Mouse (Mus musculus): ENCODE measurements around the gene Cerk. TPM values are rescaled to one million over a fixed set of nuclear protein-coding genes. Genes with fewer than 3 reads are reported as not detected.

The Cerk gene
- total and polyA plus RNA-seq, 3 experiments = 2.5 to 10.3 (median 4.4) TPM

GRCm38 (mm10) chr15:86226968-86227367 lies 41.0 kb upstream of the Cerk start:
- Histone ChIP-seq H3K27me3 (replicated peaks) (no peaks in the 10 kb centered on the region), H3K4me1 (ENCODE audit: control insufficient read depth in 1 of 2, insufficient read depth in 2 of 2) (peaks cover 0 to 43% of the 10 kb centered on the region in 2 experiments; a peak in 2 of 4 replicates), H3K9ac (ENCODE audit: insufficient read depth, low read depth) (no peak overlapping the region), H3K36me3 (replicated peaks in 1 of 2; ENCODE audit: control insufficient read depth in 1 of 2, insufficient read depth in 1 of 2, low read length in 1 of 2) (peaks cover 0 to 34% of the 10 kb centered on the region in 2 experiments), H3K79me2 (replicated peaks; ENCODE audit: control insufficient read depth, extremely low read depth, insufficient read depth, poor library complexity, severe bottlenecking) (no peaks in the 10 kb centered on the region), H3K4me3 (replicated peaks in 1 of 3; ENCODE audit: low read depth in 2 of 3, low read length in 2 of 3, poor library complexity in 1 of 3) (no peak overlapping the region), H3K4me2 (ENCODE audit: insufficient read depth, low read depth, poor library complexity, severe bottlenecking) (no peak overlapping the region), H3K27ac (ENCODE audit: insufficient read depth, low read depth) (no peak overlapping the region), H3K9me3 (replicated peaks; ENCODE audit: low read length) (peaks cover 6% of the 10 kb centered on the region)
- no peak for TF ChIP-seq CHD2 (IDR thresholded peaks at IDR 0.05; ENCODE audit: low read length)
- TF ChIP-seq SIN3A (IDR thresholded peaks at IDR 0.05; ENCODE audit: low read length) = no peak
- TF ChIP-seq NRF1 (IDR thresholded peaks at IDR 0.05; ENCODE audit: low read depth, low read length) = no peak
- no peak for TF ChIP-seq USF2 (conservative IDR thresholded peaks at IDR 0.05; ENCODE audit: low read depth, low read length)
- TF ChIP-seq E2F4 (IDR thresholded peaks at IDR 0.05; ENCODE audit: insufficient replicate concordance, low read depth, low read length) = no peak
- no peak for TF ChIP-seq HCFC1 (IDR thresholded peaks at IDR 0.05; ENCODE audit: low read depth, low read length)
- TF ChIP-seq IRF4 (IDR thresholded peaks at IDR 0.05; ENCODE audit: low read depth, low read length) = no peak
- TF ChIP-seq CHD1 (IDR thresholded peaks at IDR 0.05; ENCODE audit: low read depth, low read length) = no peak
- TF ChIP-seq BHLHE40 (IDR thresholded peaks at IDR 0.05; ENCODE audit: low read depth, low read length) = no peak
- TF ChIP-seq ETS1 (conservative IDR thresholded peaks at IDR 0.05; ENCODE audit: low read depth, low read length) = no peak
- TF ChIP-seq JUN (IDR thresholded peaks at IDR 0.05; ENCODE audit: insufficient read depth, low read depth, low read length) = no peak
- no peak for TF ChIP-seq EP300 (IDR thresholded peaks at IDR 0.05; ENCODE audit: low read length)
- dilution Hi-C loops (cut with MboI; ENCODE audit: extremely low pct_ligation_motif_present, extremely low pct_unique_long_range_greater_than_20kb, low sequenced_read_pairs) (no loop called here), in situ Hi-C loops (cut with MboI; ENCODE audit: low pct_ligation_motif_present, low pct_unique_long_range_greater_than_20kb, low sequenced_read_pairs) (loop anchor here (25.0 kb wide), 1 partner anchor 335 kb away; no protein-coding TSS in a partner anchor)
- DNase-seq (ENCODE audit: extremely low read depth) = no peak

GRCm38 (mm10) chr15:86226221-86226620 lies 40.3 kb upstream of the Cerk start:
- H3K4me2 ChIP-seq (ENCODE audit: insufficient read depth, low read depth, poor library complexity, severe bottlenecking) = no peak overlapping the region
- H3K9ac ChIP-seq (ENCODE audit: insufficient read depth, low read depth) = no peak overlapping the region
- TF ChIP-seq ZKSCAN1 (IDR thresholded peaks at IDR 0.05; ENCODE audit: borderline replicate concordance, low read depth, low read length) = no peak
- no peak for TF ChIP-seq CHD1 (IDR thresholded peaks at IDR 0.05; ENCODE audit: low read depth, low read length)
- no peak for TF ChIP-seq KAT2A (IDR thresholded peaks at IDR 0.05; ENCODE audit: insufficient replicate concordance, low read length)
- no peak for TF ChIP-seq CHD2 (IDR thresholded peaks at IDR 0.05; ENCODE audit: low read length)
- no peak for TF ChIP-seq TBP (conservative IDR thresholded peaks at IDR 0.05; ENCODE audit: low read depth, low read length)
- TF ChIP-seq ZC3H11A (IDR thresholded peaks at IDR 0.05; ENCODE audit: low read depth, low read length) = no peak
- TF ChIP-seq RCOR1 (conservative IDR thresholded peaks at IDR 0.05; ENCODE audit: low read depth, low read length) = no peak
- TF ChIP-seq POLR2A (IDR thresholded peaks at IDR 0.05; ENCODE audit: low read depth, low read length) = no peak
- TF ChIP-seq GABPA (IDR thresholded peaks at IDR 0.05; ENCODE audit: insufficient replicate concordance, low read depth, low read length) = no peak
- no peak for TF ChIP-seq MAX (IDR thresholded peaks at IDR 0.05; ENCODE audit: low read length)
- no peak for TF ChIP-seq TCF12 (IDR thresholded peaks at IDR 0.05; ENCODE audit: low read depth, low read length)
- no peak for TF ChIP-seq ZNF384 (IDR thresholded peaks at IDR 0.05; ENCODE audit: low read depth, low read length)
- TF ChIP-seq HCFC1 (IDR thresholded peaks at IDR 0.05; ENCODE audit: low read depth, low read length) = no peak
- no peak for TF ChIP-seq MEF2A (IDR thresholded peaks at IDR 0.05; ENCODE audit: borderline replicate concordance, low read depth, low read length)
- TF ChIP-seq PAX5 (IDR thresholded peaks at IDR 0.05; ENCODE audit: low read length) = no peak
- peaks cover 6% of the 10 kb centered on the region for H3K9me3 ChIP-seq (replicated peaks; ENCODE audit: low read length)
- no peak for DNase-seq (ENCODE audit: extremely low read depth)
- no peak overlapping the region for H3K4me3 ChIP-seq (replicated peaks in 1 of 3; ENCODE audit: low read depth in 2 of 3, low read length in 2 of 3, poor library complexity in 1 of 3)
- dilution Hi-C loops (cut with MboI; ENCODE audit: extremely low pct_ligation_motif_present, extremely low pct_unique_long_range_greater_than_20kb, low sequenced_read_pairs) (no loop called here), in situ Hi-C loops (cut with MboI; ENCODE audit: low pct_ligation_motif_present, low pct_unique_long_range_greater_than_20kb, low sequenced_read_pairs) (loop anchor here (25.0 kb wide), 1 partner anchor 336 kb away; no protein-coding TSS in a partner anchor)
- no peaks in the 10 kb centered on the region for H3K79me2 ChIP-seq (replicated peaks; ENCODE audit: control insufficient read depth, extremely low read depth, insufficient read depth, poor library complexity, severe bottlenecking)
- no peak overlapping the region for H3K27ac ChIP-seq (ENCODE audit: insufficient read depth, low read depth)
- peaks cover 0 to 46% of the 10 kb centered on the region in 2 experiments; a peak in 2 of 4 replicates for H3K4me1 ChIP-seq (ENCODE audit: control insufficient read depth in 1 of 2, insufficient read depth in 2 of 2)
- H3K36me3 ChIP-seq (replicated peaks in 1 of 2; ENCODE audit: control insufficient read depth in 1 of 2, insufficient read depth in 1 of 2, low read length in 1 of 2) = peaks cover 0 to 32% of the 10 kb centered on the region in 2 experiments
- no peaks in the 10 kb centered on the region for H3K27me3 ChIP-seq (replicated peaks)

Data from CH12.LX (cell line).